Mouse (Mus musculus): Measurements from ENCODE around the gene Cdc37l1.
"Not testable (repeated sequence)": the region's sequence is repeated elsewhere in the genome, so short reads cannot be mapped to it uniquely, and the experiment has no call there.

Gene Cdc37l1

DNA sequence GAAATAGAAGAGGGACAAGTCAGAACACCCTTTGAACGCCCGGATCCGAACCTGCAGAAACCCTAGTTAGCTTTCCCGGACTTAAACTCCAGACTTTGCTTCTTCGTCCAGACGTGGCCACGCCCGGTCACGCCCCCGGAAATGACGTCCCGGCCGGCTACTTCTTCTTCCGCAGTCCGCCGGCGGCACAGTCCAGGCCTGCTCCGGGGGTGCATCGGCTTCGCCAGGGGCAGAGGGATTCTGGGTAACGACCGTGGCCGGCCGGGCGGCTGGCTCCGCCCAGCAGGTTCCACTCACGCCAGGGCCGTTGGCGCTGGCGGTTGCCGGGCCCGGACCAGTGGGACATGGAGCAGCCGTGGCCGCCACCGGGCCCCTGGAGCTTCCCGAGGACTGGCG lies at the start of gene Cdc37l1:
Gene Cdc37l1 (plus strand): TSS at position 159 of the 396 bp plus-strand sequence.
- peak; percentile 96 for DNase-seq (ENCODE audit: low spot score)

- DNase-seq (ENCODE audit: low spot score), result no peak
These were observed 48.9 kb upstream of the Cdc37l1 start for GRCm38 (mm10) chr19:28941271-28941670.

GRCm38 (mm10) chr19:28946782-28947181 lies 43.4 kb upstream of the Cdc37l1 start:
- DNase-seq (ENCODE audit: low spot score), result no peak

DNA sequence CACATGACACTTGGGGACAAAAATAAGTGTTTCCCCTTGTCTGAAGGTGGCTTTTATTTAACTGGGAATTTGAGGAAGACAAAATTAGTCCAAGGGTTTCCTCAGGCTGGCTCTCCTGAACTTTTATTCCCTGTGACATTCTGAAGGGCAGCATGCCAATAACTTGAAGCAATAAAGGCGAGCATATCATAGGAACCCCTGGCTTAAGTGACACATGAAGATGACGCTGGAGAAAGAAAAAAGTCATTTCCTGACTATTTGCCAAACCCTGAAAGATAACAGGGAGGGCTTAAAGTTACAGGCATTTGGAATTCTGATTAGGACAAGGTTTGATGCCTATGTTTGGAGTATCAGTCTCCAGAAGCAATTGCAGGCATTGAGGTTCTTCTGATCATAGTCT lies 42.8 kb upstream of the Cdc37l1 start:
- DNase-seq (ENCODE audit: low spot score), result no peak

DNA sequence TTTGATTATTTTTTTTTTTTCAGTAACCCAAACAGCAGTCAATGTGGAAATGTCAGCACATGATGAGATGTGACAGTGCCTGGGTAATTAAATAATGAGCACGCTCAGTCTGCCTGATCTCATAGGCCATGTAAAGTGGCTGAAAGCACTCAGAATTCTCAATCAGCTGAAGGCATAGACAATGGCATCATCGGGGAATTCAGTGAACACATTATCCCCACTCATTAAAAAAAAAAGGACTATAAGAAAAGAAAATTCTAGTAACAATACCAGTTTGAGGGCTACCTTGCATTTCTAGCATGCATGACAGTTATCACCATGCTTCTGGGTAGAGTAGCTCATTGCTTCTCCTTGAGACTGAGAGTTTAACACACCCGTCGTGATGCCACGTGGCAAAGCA lies 38.9 kb upstream of the Cdc37l1 start:
- no peak for DNase-seq (ENCODE audit: low spot score)

GRCm38 (mm10) chr19:28963113-28963512 lies 27.0 kb upstream of the Cdc37l1 start:
- peak; percentile 85 for DNase-seq (ENCODE audit: low spot score)

- DNase-seq (ENCODE audit: low spot score), result no peak
These were observed 26.7 kb upstream of the Cdc37l1 start for GRCm38 (mm10) chr19:28963513-28963841.

DNA sequence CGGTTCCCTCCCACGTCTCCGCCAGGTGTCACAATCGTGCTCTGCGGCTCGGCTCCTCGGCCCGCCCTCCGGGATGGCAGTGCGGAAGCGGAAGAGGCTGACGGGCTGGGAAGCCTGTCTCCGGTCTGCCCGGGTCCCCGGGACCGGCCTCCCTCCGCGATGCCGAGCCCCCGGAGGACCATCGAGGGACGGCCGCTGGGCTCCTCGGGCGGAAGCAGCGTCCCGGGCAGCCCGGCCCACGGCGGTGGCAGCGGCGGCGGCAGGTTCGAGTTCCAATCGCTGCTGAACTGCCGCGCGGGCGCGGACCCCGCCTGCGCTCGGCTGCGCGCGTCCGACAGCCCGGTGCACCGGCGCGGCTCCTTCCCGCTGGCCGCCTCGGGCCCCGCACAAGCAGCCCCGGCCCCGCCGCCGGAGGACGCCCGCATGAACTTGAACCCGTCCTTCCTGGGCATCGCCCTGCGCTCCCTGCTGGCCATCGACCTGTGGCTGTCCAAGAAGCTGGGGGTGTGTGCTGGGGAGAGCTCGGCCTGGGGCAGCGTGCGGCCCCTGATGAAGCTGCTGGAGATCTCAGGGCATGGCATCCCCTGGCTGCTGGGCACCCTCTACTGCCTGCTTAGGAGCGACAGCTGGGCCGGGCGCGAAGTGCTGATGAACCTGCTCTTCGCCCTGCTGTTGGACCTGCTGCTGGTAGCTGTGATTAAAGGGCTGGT lies 26.2 kb upstream of the Cdc37l1 start, which contains the start of gene Plpp6:
Gene Plpp6 (plus strand): TSS at position 112 of the 710 bp plus-strand sequence.
- peak; percentile 82 for DNase-seq (ENCODE audit: low spot score)

GRCm38 (mm10) chr19:28964552-28964903 lies 25.6 kb upstream of the Cdc37l1 start:
- no peak for DNase-seq (ENCODE audit: low spot score)

DNA sequence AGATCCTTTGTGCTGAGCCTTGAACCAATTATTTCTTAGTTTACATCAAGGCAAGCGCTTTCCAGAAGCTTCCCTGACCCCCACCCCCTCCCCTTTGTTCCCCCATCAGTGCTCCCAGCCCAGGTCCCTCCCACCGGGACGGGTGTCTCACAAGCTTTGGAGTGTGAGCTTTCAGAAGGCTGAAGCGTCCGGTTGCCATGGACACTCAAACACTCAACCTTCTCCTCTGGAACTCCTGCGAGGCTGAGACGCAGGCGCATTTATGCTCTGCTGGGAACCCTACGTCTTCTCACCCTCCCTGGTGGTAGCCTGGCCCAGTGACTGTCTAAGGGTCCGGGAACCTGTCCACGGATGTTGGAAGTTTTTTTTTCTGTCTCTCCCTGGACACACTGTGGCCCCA lies 22.5 kb upstream of the Cdc37l1 start, which contains the start of gene 4430402I18Rik:
Gene 4430402I18Rik (minus strand): TSS at position 149 of the 400 bp plus-strand sequence.
- no peak for DNase-seq (ENCODE audit: low spot score)

DNA sequence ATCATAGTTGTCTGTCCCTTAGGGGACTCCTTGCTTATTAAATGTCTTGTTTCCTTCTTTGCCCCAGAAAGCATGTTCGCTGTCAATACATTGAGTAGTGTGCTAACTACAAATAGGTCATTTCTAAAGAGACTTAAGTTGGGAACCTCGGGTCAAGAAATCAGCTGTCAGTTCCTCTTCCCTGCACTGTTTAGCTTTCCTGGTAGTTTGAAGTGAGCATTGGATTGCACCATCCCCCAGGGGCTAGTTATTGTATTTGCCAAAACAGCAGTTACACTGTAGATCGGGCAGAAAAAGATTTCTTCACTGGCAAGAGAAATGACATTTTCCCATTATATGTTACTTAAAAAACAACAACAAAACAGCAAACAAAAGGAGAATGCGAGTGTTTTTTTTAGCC lies 22.0 kb upstream of the Cdc37l1 start:
- DNase-seq (ENCODE audit: low spot score), result peak; percentile 79

GRCm38 (mm10) chr19:28969231-28969630 lies 20.9 kb upstream of the Cdc37l1 start:
- DNase-seq (ENCODE audit: low spot score), result no peak

DNA sequence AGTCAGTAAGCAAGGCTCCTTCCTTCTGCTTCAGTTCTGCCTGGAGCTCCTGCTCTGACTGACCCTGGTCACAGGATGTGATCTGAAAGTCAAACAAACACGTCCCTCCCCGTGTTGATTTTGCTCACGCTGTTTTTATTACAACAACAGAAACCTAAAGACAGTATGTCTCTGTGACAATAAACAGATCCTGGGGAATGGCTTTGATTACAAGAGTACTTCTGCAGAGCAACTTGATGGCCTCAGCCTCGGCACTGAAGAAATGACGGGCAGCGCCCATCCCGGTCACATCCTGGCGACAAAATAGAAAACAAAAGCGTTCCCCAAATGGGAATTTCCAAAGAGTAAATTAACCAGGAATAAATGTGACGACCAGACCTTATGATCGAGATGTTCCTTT lies 19.9 kb upstream of the Cdc37l1 start:
- no peak for DNase-seq (ENCODE audit: low spot score)

DNA sequence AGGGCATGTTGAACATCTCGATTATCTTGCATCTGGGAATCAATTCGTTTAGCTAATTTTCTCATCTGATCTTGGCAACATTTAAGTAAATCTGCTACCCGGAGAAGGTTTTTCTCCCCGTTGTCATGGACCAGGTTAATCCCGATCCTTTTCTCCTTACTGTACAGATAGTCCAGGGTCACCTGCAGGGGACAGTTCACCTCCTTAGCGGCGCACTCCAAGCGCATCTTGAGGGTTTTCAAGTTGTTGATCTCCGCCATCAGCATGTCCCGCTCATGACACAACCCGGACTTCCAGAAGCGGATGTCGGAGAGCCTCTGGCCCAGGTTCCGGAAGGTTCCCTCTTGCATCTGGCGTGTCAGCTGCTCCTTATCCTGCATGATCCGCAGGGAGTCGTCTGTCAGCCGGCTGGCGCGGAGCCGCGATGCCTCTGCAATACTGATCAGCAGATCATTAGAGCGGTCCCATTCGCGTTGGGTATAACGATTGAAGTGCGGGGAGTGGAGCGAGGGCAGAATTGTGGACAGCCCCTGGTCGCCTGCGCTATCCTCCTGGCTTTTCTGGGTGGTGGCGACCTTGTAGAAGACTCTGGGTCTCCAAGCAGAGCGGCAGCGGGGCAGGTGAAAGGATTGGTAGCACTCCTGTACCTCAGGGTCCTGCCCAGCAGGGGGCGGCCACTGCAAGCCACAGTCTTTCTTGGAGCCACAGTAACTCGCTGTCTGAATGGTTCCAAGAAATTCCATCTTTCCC lies 15.1 kb upstream of the Cdc37l1 start:
- peak; percentile 68 for DNase-seq (ENCODE audit: low spot score)

DNA sequence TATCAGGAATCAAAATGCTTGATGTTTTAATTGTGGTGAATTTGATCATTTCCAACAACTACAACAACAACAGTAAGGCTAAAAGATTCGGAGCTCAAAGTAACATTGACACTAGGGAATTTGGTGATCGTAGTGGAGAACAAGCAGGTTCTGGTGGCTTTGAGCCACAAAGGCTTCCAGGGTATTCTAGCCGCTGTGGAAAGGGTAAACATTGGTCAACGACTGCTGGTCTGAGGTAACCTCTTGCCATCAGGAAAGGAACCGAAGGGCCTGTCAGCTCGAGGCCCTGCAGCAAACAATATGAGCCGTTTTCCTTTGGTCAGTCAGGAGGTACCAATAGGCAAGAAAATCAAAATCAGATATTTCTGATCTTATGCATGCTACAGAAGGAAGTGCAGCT lies 7.5 kb upstream of the Cdc37l1 start:
- no peak for DNase-seq (ENCODE audit: low spot score)

GRCm38 (mm10) chr19:28989515-28989914 lies 637 bp upstream of the Cdc37l1 start:
- no peak for DNase-seq (ENCODE audit: low spot score)

GRCm38 (mm10) chr19:28990590-28991221 lies 554 bp downstream of the Cdc37l1 start:
- DNase-seq (ENCODE audit: low spot score), result peak; percentile 49

DNA sequence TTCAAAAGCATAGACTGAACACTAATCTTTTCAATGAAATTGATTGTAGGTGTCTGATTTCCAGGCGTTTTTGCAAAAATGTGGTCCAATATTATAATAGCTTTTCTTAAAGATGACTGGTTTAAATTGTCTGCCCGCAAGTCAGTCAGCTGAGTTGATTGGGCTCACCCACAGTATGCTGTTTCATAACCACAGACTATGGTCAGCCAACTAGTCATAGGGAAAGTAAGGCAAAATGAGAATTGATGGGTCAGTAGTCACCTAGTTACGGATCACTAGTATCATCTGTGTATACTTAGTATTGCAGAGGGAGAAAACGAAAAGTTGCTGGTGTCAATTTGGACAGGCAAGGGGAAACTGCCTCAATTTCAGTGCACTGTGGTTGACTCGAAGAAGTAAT lies 1.2 kb downstream of the Cdc37l1 start:
- peak; percentile 29 for DNase-seq (ENCODE audit: low spot score)

- no peak for DNase-seq (ENCODE audit: low spot score)
These were observed 4.7 kb downstream of the Cdc37l1 start for GRCm38 (mm10) chr19:28994870-28995269.

DNA sequence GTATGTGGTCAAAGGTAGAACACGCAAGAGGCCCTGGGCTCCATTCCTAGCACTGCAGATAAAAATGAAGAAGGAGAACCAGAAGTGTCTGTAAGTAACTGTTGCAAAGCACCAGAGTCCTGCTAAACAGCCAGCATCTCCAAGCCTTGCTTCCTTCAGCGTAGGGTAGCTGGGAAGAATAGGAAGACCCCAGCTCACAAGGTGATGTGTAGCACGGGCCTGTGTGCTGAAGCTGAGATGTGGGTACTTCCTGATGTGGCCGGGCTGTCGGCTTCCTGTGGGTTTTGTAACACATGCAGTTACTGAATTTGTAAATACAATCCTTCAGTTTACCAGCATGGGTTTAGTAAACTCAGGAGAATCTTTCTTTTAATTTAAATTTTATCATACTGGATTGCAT lies 5.2 kb downstream of the Cdc37l1 start:
- DNase-seq (ENCODE audit: low spot score), result no peak

GRCm38 (mm10) chr19:28997976-28998630 lies 8.0 kb downstream of the Cdc37l1 start:
- DNase-seq (ENCODE audit: low spot score), result no peak

- DNase-seq (ENCODE audit: low spot score), result not testable (repeated sequence)
These were observed 10.2 kb downstream of the Cdc37l1 start for GRCm38 (mm10) chr19:29000321-29000720.
